Mouse (Mus musculus) left cerebral cortex, postnatal 36 days (tissue): Measurements from ENCODE around the gene Lce1d. TPM values are rescaled to one million over a fixed set of nuclear protein-coding genes. Genes with fewer than 3 reads are reported as not detected.
"Not testable (repeated sequence)": the region's sequence is repeated elsewhere in the genome, so short reads cannot be mapped to it uniquely, and the experiment has no call there.

ENCODE experiments used
- DNase-seq, 2 experiments: peaks; one replicate each; pipeline ENCODE4 v3.0.0; 2021 to 2022; ENCODE audit warnings: low spot score in 2 of 2, mixed read lengths in 1 of 2
- intact Hi-C: fragments of 180-260 bp; cut with DNase I; formaldehyde crosslinking; loops from one replicate; pipeline ENCODE4 v1.15.1; 2025
- total RNA-seq, 2 experiments: library from RNA; stranded (reverse); gene quantifications; 2 replicates each; pipeline ENCODE4 v1.2.3; 2021

Lce1d gene
- not detected for total RNA-seq

- DNase-seq = no peak
- intact Hi-C loops = no loop called here
Measured at GRCm38 (mm10) chr3:92687110-92687509, at the start of gene Lce1d. Lce1d (minus strand) TSS chr3:92687210.

- no peak for DNase-seq
- intact Hi-C loops = no loop called here
Measured at GRCm38 (mm10) chr3:92722631-92723030, 35.6 kb upstream of the Lce1d start.

GRCm38 (mm10) chr3:92720250-92720649, 33.2 kb upstream of the Lce1d start, which contains the start of gene Lce1f:
Lce1f (minus strand) TSS chr3:92720350.
- DNase-seq = no peak
- intact Hi-C loops = no loop called here

- DNase-seq = no peak
- intact Hi-C loops = no loop called here
Measured at GRCm38 (mm10) chr3:92715122-92715521, 28.1 kb upstream of the Lce1d start.

GRCm38 (mm10) chr3:92708974-92709373, 22.0 kb upstream of the Lce1d start, which contains the start of gene Lce1e:
Lce1e (minus strand) TSS chr3:92709074.
- no peak for DNase-seq
- intact Hi-C loops = no loop called here

GRCm38 (mm10) chr3:92694613-92695012, 7.6 kb upstream of the Lce1d start:
- intact Hi-C loops = no loop called here
- no peak for DNase-seq

- DNase-seq = no peak
- intact Hi-C loops = no loop called here
Measured at GRCm38 (mm10) chr3:92691688-92692087, 4.7 kb upstream of the Lce1d start.

- DNase-seq, intact Hi-C loops: not testable (repeated sequence)
Measured at GRCm38 (mm10) chr3:92689154-92689553, 2.1 kb upstream of the Lce1d start.

- DNase-seq = no peak
- intact Hi-C loops = no loop called here
Measured at GRCm38 (mm10) chr3:92678947-92679346, 8.1 kb downstream of the Lce1d start, which contains the start of gene Lce1c. Lce1c (plus strand) TSS chr3:92679247.

- DNase-seq = no peak
- intact Hi-C loops = no loop called here
Measured at GRCm38 (mm10) chr3:92670215-92670614, 16.8 kb downstream of the Lce1d start, which contains the start of gene Lce1a2. Lce1a2 (minus strand) TSS chr3:92670315.

- no peak for DNase-seq
- intact Hi-C loops = no loop called here
Measured at GRCm38 (mm10) chr3:92656826-92657225, 30.2 kb downstream of the Lce1d start, which contains the start of gene Lce1b. Lce1b (minus strand) TSS chr3:92656926.

GRCm38 (mm10) chr3:92648207-92648606, 38.8 kb downstream of the Lce1d start, which contains the start of gene Lce1a1:
Lce1a1 (minus strand) TSS chr3:92648307.
- DNase-seq = no peak
- intact Hi-C loops = no loop called here

- intact Hi-C loops = no loop called here
Measured at GRCm38 (mm10) chr3:92639854-92640253, 47.2 kb downstream of the Lce1d start.

GRCm38 (mm10) chr3:92638653-92638991, 48.4 kb downstream of the Lce1d start:
- intact Hi-C loops = no loop called here

More at GRCm38 (mm10) chr3:92639854-92640253, 47.2 kb downstream of the Lce1d start:
- DNase-seq = no peak

GRCm38 (mm10) chr3:92637745-92638652, 49.0 kb downstream of the Lce1d start:
- intact Hi-C loops = no loop called here
- DNase-seq = no peak

More at GRCm38 (mm10) chr3:92638653-92638991, 48.4 kb downstream of the Lce1d start:
- no peak for DNase-seq

Other genes starting within 250 kb of the Lce1d start
- gene Sprr1b, start 248.4 kb downstream of the Lce1d start, total RNA-seq = not detected
- gene Sprr3, start 228.5 kb downstream of the Lce1d start, total RNA-seq = not detected
- gene Sprr1a, start 201.3 kb downstream of the Lce1d start, total RNA-seq = not detected
- not detected for gene Sprr4, start 186.7 kb downstream of the Lce1d start, total RNA-seq
- not detected for gene 2310046K23Rik, start 152.7 kb downstream of the Lce1d start, total RNA-seq
- not detected for gene Ivl, start 113.5 kb downstream of the Lce1d start, total RNA-seq
- gene Smcp, start 98.2 kb downstream of the Lce1d start, total RNA-seq = not detected
- gene 2210017I01Rik, start 79.7 kb downstream of the Lce1d start, total RNA-seq = not detected
- gene Lce6a, start 65.5 kb downstream of the Lce1d start, total RNA-seq = not detected
- gene Lce1a1, start 38.9 kb downstream of the Lce1d start, total RNA-seq = not detected
- gene Lce1b, start 30.3 kb downstream of the Lce1d start, total RNA-seq = not detected
- gene Lce1a2, start 16.9 kb downstream of the Lce1d start, total RNA-seq = not detected
- gene Lce1c, start 8.0 kb downstream of the Lce1d start, total RNA-seq = not detected
- gene Lce1e, start 21.9 kb upstream of the Lce1d start, total RNA-seq = not detected
- gene Lce1f, start 33.1 kb upstream of the Lce1d start, total RNA-seq = not detected
- not detected for gene Gm38119, start 51.9 kb upstream of the Lce1d start, total RNA-seq
- not detected for gene Lce1g, start 65.1 kb upstream of the Lce1d start, total RNA-seq
- not detected for gene Lce1h, start 77.9 kb upstream of the Lce1d start, total RNA-seq
- gene Lce1i, start 91.7 kb upstream of the Lce1d start, total RNA-seq = not detected
- not detected for gene Lce1j, start 103.3 kb upstream of the Lce1d start, total RNA-seq
- not detected for gene Lce1k, start 120.7 kb upstream of the Lce1d start, total RNA-seq
- not detected for gene Kprp, start 140.0 kb upstream of the Lce1d start, total RNA-seq
- not detected for gene Lce1l, start 164.1 kb upstream of the Lce1d start, total RNA-seq
- not detected for gene 2310050C09Rik, start 183.0 kb upstream of the Lce1d start, total RNA-seq
- gene Lce3a, start 239.0 kb upstream of the Lce1d start, total RNA-seq = not detected
- gene Lce3b, start 245.8 kb upstream of the Lce1d start, total RNA-seq = not detected